Mouse (Mus musculus) embryonic facial prominence, embryonic 12.5 days (tissue): ENCODE data around the gene Zfp541. TPM values are rescaled to one million over a fixed set of nuclear protein-coding genes. Genes with fewer than 3 reads are reported as not detected.

Experiments used
- ATAC-seq: fragments of 200-750 bp; cut with Nextera tagmentation; 2 replicates; pipeline ENCODE4 v1.8.0; 2017; ENCODE audit not compliant: insufficient number of reproducible peaks, insufficient read depth, low FRiP score, low TSS enrichment
- H3K27ac ChIP-seq: fragments of 300-500 bp; sonication (generic); 2 replicates; pipeline ENCODE4 v1.5.1; 2016; ENCODE audit warnings: mild to moderate bottlenecking
- H3K27me3 ChIP-seq: fragments of 300-500 bp; sonication (generic); 2 replicates; pipeline ENCODE4 v1.6.1; 2016; ENCODE audit warnings: mild to moderate bottlenecking, moderate library complexity
- H3K36me3 ChIP-seq: fragments of 300-500 bp; sonication (generic); 2 replicates; pipeline ENCODE4 v1.6.1; 2016; ENCODE audit warnings: mild to moderate bottlenecking
- H3K4me1 ChIP-seq: fragments of 300-500 bp; sonication (generic); 2 replicates; pipeline ENCODE4 v1.6.1; 2016
- H3K4me2 ChIP-seq: fragments of 300-500 bp; sonication (generic); replicated peaks from 2 replicates; pipeline ENCODE4 v1.6.1; 2016; ENCODE audit warnings: mild to moderate bottlenecking, moderate library complexity
- H3K4me3 ChIP-seq: fragments of 300-500 bp; sonication (generic); 2 replicates; pipeline ENCODE4 v1.5.1; 2016; ENCODE audit warnings: mild to moderate bottlenecking
- H3K9ac ChIP-seq: fragments of 300-500 bp; sonication (generic); 2 replicates; pipeline ENCODE4 v1.6.1; 2016; ENCODE audit warnings: mild to moderate bottlenecking, moderate library complexity
- H3K9me3 ChIP-seq: fragments of 300-500 bp; sonication (generic); 2 replicates; pipeline ENCODE4 v1.6.1; 2016; ENCODE audit warnings: mild to moderate bottlenecking, moderate library complexity
- WGBS: fragments of 180-500 bp; shearing (Covaris S2); methylation state at CpG from one replicate; pipeline ENCODE4 v1.1.7; 2016; 5-methylcytosine and 5-hydroxymethylcytosine counted together
- polyA plus RNA-seq: library from polyadenylated mRNA; unstranded; fragments of >200 nt; fragmentation: Nextera tagmentation; extraction: Ambion mirVana; gene quantifications from 2 replicates; pipeline ENCODE4 v1.2.1, GENCODE M21; 2016

Gene Zfp541
- polyA plus RNA-seq, 1 experiment from 2014 or later, result 0.18 TPM

DNA sequence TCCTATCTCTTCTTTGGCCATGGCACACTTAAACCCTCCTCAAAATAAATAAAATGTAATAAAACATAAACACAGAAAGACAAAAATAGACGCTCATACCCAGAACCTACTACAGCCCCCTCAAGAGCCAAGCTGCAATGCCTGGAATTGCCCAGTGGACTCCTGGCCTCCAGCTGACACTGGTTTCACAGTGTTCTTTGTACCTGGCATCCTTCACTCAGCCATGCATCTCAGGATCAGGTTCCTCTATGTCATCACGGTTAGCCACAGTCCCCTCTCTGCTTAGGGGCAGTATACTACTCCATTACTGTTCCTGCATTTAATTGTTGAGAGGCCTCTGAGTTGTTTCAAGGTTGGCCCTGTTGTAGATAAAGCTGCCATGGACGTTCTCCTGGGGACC lies 71.3 kb downstream of the Zfp541 start:
- Histone ChIP-seq H3K9ac (no peak overlapping the region), H3K9me3 (no peaks in the 10 kb centered on the region), H3K4me1 (peaks cover 33% of the 10 kb centered on the region), H3K27ac (no peak overlapping the region), H3K4me3 (no peak overlapping the region), H3K36me3 (no peaks in the 10 kb centered on the region), H3K27me3 (no peaks in the 10 kb centered on the region), H3K4me2 (no peak overlapping the region)
- 72% methylated on average over 3 of the region's 3 CpGs for WGBS
- no peak for ATAC-seq

DNA sequence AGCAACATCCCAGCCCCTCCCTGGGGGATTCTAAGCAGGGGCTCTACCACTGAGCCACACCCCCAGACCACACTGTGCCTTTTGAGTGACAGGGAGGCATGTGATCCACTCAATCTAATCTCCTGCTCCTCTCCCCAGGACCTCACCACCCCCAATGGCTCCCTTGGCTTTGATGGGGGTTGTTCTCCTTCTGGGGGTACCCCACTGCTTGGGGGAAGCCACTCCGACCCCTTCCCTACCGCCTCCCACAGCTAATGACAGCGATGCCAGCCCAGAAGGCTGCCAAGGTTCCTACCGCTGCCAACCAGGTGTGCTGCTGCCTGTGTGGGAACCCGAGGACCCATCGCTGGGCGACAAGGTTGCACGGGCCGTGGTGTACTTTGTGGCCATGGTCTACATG lies 72.1 kb downstream of the Zfp541 start:
- no peak for ATAC-seq
- no peak overlapping the region for H3K4me2 ChIP-seq

DNA sequence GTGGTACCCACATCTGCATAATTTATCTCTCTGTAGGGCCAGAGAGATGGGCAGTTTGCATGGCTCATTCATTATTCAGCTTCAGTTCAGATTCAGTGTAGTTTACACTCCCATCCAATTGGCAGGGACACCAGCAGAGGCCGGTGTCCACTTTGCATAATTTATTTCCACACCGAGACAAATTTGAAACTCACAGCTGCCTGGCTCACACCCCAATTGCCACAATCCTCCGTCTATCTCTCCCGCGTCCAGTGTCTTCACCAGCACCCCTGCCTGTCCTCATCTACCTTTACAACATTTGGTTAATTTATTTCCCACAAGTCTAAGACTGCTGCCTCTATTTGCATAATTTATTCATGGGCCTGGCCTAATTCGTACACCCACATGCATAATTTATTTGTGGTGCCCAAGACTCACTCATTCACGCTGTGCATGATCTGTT lies 73.4 kb downstream of the Zfp541 start:
- no peak for ATAC-seq
- H3K36me3 ChIP-seq, result no peaks in the 10 kb centered on the region
- WGBS, result 73% methylated on average over 7 of the region's 7 CpGs
- no peaks in the 10 kb centered on the region for H3K9me3 ChIP-seq
- H3K4me1 ChIP-seq, result peaks cover 25% of the 10 kb centered on the region
- H3K27me3 ChIP-seq, result no peaks in the 10 kb centered on the region
- H3K4me3 ChIP-seq, result no peak overlapping the region
- no peak overlapping the region for H3K9ac ChIP-seq
- H3K4me2 ChIP-seq, result no peak overlapping the region
- no peak overlapping the region for H3K27ac ChIP-seq

More for the DNA sequence above, 72.1 kb downstream of the Zfp541 start:
- no peaks in the 10 kb centered on the region for H3K27me3 ChIP-seq
- H3K9me3 ChIP-seq, result no peaks in the 10 kb centered on the region
- H3K9ac ChIP-seq, result no peak overlapping the region
- no peaks in the 10 kb centered on the region for H3K36me3 ChIP-seq
- H3K4me3 ChIP-seq, result no peak overlapping the region
- peaks cover 33% of the 10 kb centered on the region for H3K4me1 ChIP-seq
- 92% methylated on average over 9 of the region's 9 CpGs for WGBS
- no peak overlapping the region for H3K27ac ChIP-seq

Other genes starting within 250 kb of the Zfp541 start
- not detected in 2 replicates for gene Obox6, start 222.1 kb upstream of the Zfp541 start, polyA plus RNA-seq
- gene Crx, start 181.8 kb upstream of the Zfp541 start, polyA plus RNA-seq, result 0.09 TPM in 1 of 2 replicates, not detected in the other
- gene Crxos, start 179.2 kb upstream of the Zfp541 start, polyA plus RNA-seq, result not detected in 2 replicates
- 1,124 and 1,186 TPM in 2 replicates for gene Selenow, start 139.4 kb upstream of the Zfp541 start, polyA plus RNA-seq
- gene Nop53, start 115.7 kb upstream of the Zfp541 start, polyA plus RNA-seq, result 184 and 196 TPM in 2 replicates
- gene Ehd2, start 94.2 kb upstream of the Zfp541 start, polyA plus RNA-seq, result 17.0 and 20.4 TPM in 2 replicates
- gene Bicra, start 13.9 kb upstream of the Zfp541 start, polyA plus RNA-seq, result 10.2 and 10.4 TPM in 2 replicates
- 206 and 217 TPM in 2 replicates for gene Napa, start 36.6 kb downstream of the Zfp541 start, polyA plus RNA-seq
- 38.7 and 41.4 TPM in 2 replicates for gene Kptn, start 58.1 kb downstream of the Zfp541 start, polyA plus RNA-seq
- 0.49 and 0.55 TPM in 2 replicates for gene Slc8a2, start 68.0 kb downstream of the Zfp541 start, polyA plus RNA-seq
- gene Meis3, start 113.3 kb downstream of the Zfp541 start, polyA plus RNA-seq, result 48.8 and 58.5 TPM in 2 replicates
- 16.6 and 18.2 TPM in 2 replicates for gene Dhx34, start 160.2 kb downstream of the Zfp541 start, polyA plus RNA-seq
- 0.09 TPM in 1 of 2 replicates, not detected in the other for gene C5ar2, start 182.3 kb downstream of the Zfp541 start, polyA plus RNA-seq
- 0.87 and 1.1 TPM in 2 replicates for gene C5ar1, start 197.7 kb downstream of the Zfp541 start, polyA plus RNA-seq
- gene Inafm1, start 211.8 kb downstream of the Zfp541 start, polyA plus RNA-seq, result 22.8 and 24.8 TPM in 2 replicates
- gene Ccdc9, start 225.0 kb downstream of the Zfp541 start, polyA plus RNA-seq, result 45.7 and 49.2 TPM in 2 replicates
- 7.4 and 8.5 TPM in 2 replicates for gene Bbc3, start 246.6 kb downstream of the Zfp541 start, polyA plus RNA-seq